Mouse (Mus musculus): Measurements from ENCODE around the gene Stxbp5.

GRCm38 (mm10) chr10:9807596-9807995 lies 93.3 kb downstream of the Stxbp5 start:
- TF ChIP-seq GATA1 (IDR thresholded peaks at IDR 0.05; ENCODE audit: low read length) (no peak), TAL1 (IDR thresholded peaks at IDR 0.05; ENCODE audit: low read length) (no peak)

All from erythroblast, embryonic 14.5 days (primary cell).